Mouse (Mus musculus): Measurements from ENCODE around the gene Trip10.

- TF ChIP-seq POLR2A (IDR thresholded peaks at IDR 0.05; ENCODE audit: borderline replicate concordance, insufficient read depth, low read length) (no peak), CTCF (IDR thresholded peaks at IDR 0.05; ENCODE audit: borderline replicate concordance, insufficient read depth, low read depth, low read length) (no peak)
Observed at GRCm38 (mm10) chr17:57214676-57215387, 34.4 kb upstream of the Trip10 start.

Data from cerebellum, adult 2 months (tissue).